Mouse (Mus musculus) spleen, adult 18-20 months (tissue): ENCODE data around the gene Dyrk3.
A peak's percentile ranks its signal among the peaks of the same experiment; 100 is the strongest.
"Not testable (repeated sequence)": the region's sequence is repeated elsewhere in the genome, so short reads cannot be mapped to it uniquely, and the experiment has no call there.

Source experiments
- DNase-seq, 2 experiments: peaks; one replicate each; pipeline ENCODE4 v3.0.0; 2022; ENCODE audit warnings: mixed read lengths in 2 of 2

Dyrk3 gene

GRCm38 (mm10) chr1:131138191-131139016 lies at the start of gene Dyrk3:
TSS of gene Dyrk3 (minus strand) at chr1:131138340.
- peak; percentile 89 to 91 for DNase-seq

- no peak for DNase-seq
Observed at GRCm38 (mm10) chr1:131187856-131188255, 49.7 kb upstream of the Dyrk3 start.

GRCm38 (mm10) chr1:131186995-131187394 lies 48.9 kb upstream of the Dyrk3 start:
- DNase-seq, result no peak

GRCm38 (mm10) chr1:131185821-131186506 lies 47.8 kb upstream of the Dyrk3 start:
- DNase-seq, result no peak

GRCm38 (mm10) chr1:131184956-131185660 lies 47.0 kb upstream of the Dyrk3 start:
- DNase-seq, result no peak

- no peak for DNase-seq
Observed at GRCm38 (mm10) chr1:131184253-131184955, 46.3 kb upstream of the Dyrk3 start.

GRCm38 (mm10) chr1:131183201-131183600 lies 45.1 kb upstream of the Dyrk3 start:
- DNase-seq, result no peak

GRCm38 (mm10) chr1:131181642-131182527 lies 43.7 kb upstream of the Dyrk3 start:
- peak; percentile 67 to 83 for DNase-seq

- no peak for DNase-seq
Observed at GRCm38 (mm10) chr1:131180386-131180785, 42.2 kb upstream of the Dyrk3 start.

GRCm38 (mm10) chr1:131178083-131178482 lies 39.9 kb upstream of the Dyrk3 start:
- no peak for DNase-seq

GRCm38 (mm10) chr1:131177249-131177648 lies 39.1 kb upstream of the Dyrk3 start:
- no peak for DNase-seq

GRCm38 (mm10) chr1:131175819-131176218 lies 37.7 kb upstream of the Dyrk3 start:
- no peak for DNase-seq

GRCm38 (mm10) chr1:131175189-131175588 lies 37.0 kb upstream of the Dyrk3 start:
- no peak for DNase-seq

GRCm38 (mm10) chr1:131174299-131174861 lies 36.2 kb upstream of the Dyrk3 start:
- DNase-seq, result no peak

GRCm38 (mm10) chr1:131173809-131174208 lies 35.7 kb upstream of the Dyrk3 start:
- DNase-seq, result no peak

GRCm38 (mm10) chr1:131173001-131173400 lies 34.9 kb upstream of the Dyrk3 start:
- DNase-seq, result no peak

GRCm38 (mm10) chr1:131167612-131168011 lies 29.5 kb upstream of the Dyrk3 start:
- no peak for DNase-seq

- DNase-seq, result no peak
Observed at GRCm38 (mm10) chr1:131164427-131164826, 26.3 kb upstream of the Dyrk3 start.

- DNase-seq, result no peak
Observed at GRCm38 (mm10) chr1:131161091-131161490, 23.0 kb upstream of the Dyrk3 start.

- not testable (repeated sequence) for DNase-seq
Observed at GRCm38 (mm10) chr1:131159573-131160327, 21.6 kb upstream of the Dyrk3 start.

GRCm38 (mm10) chr1:131155456-131155855 lies 17.3 kb upstream of the Dyrk3 start:
- DNase-seq, result peak; percentile 30 to 52
